8 mouse cellular contexts compared by ENCODE assay signal in the genomic region with DNA sequence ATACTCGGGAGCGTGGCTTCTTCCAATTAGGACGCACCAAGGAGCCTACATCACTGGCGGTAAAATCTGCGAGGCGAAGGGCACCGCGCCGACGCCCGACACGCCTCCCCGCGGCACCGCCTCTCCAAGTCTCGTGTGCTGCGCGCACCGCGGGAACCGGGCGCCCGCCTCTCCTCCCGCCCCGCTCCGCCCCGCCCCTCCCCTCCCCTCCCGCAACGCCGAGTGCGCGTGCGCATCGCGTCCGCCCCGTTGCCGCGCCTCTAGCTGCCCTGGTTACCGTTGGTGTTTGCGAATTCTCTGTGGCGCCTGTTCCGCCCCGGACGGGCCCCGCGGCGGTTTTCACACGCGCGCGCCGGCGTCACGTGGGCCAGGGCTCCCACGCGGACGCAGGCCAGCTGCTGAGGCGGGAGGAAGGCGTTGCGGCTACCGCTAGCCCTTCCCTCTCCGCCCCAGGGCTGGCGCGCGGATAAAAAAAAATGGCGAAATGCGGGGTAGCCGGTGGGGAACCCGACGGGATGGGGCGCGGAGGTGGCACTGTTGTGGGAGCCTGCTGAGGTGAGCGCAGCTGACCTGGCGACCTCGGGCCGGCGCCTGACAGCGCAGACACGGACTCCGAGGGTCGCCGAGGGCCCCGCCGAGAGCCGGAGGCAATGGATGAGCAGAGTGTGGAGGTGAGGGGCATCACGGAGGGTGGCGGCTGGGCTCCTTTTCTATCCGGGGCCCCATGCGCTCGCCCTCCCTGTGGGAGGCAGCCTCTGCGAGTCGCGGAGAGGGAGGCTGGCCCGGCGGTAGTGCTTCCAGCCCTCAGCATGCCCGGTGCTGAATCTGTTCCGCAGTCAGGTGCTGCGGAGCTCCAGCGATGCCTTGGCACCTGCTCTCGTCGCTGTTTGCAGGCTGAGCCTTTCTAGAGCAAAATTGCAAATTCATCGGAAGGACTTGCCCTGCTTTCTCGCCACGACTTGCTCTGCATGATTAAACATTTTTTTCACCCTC. TPM values are rescaled to one million over a fixed set of nuclear protein-coding genes. Genes with fewer than 3 reads are reported as not detected.
DNase-seq lines count a peak whose midpoint lies in the region; ATAC-seq and TF ChIP-seq lines count a peak whose summit lies in the region.

Gene Trim37, plus strand, starts transcription at position 254 of the 993 bp plus-strand sequence.

- no peak for TF ChIP-seq POLR2A in bone marrow macrophage, adult 2 months (IDR thresholded peaks at IDR 0.05; ENCODE audit: borderline replicate concordance, low read depth, low read length)
- TF ChIP-seq POLR2A in embryonic fibroblast, embryonic 13.5 days (IDR thresholded peaks at IDR 0.05; ENCODE audit: low read depth, low read length), result peak; percentile 72

- H3K27me3 ChIP-seq in kidney, embryonic 14.5 days (ENCODE audit: control insufficient read depth, insufficient read depth, low read length), result no peaks in the 10 kb centered on the region
- H3K27me3 ChIP-seq in limb, embryonic 15.5 days, result no peaks in the 10 kb centered on the region

- peak within 1 kb of the TSS; percentile 51 for H3K4me2 ChIP-seq in kidney, embryonic 14.5 days (replicated peaks; ENCODE audit: low read depth, low read length)
- H3K4me2 ChIP-seq in limb, embryonic 15.5 days, result peak within 1 kb of the TSS; percentile 86

- peak within 1 kb of the TSS; percentile 62 for H3K9ac ChIP-seq in kidney, embryonic 14.5 days (ENCODE audit: low read depth, low read length)
- H3K9ac ChIP-seq in limb, embryonic 15.5 days, result peak within 1 kb of the TSS; percentile 67

- H3K4me3 ChIP-seq in bone marrow macrophage, adult 2 months (ENCODE audit: insufficient read depth, low read length), result peak within 1 kb of the TSS; percentile 97
- H3K4me3 ChIP-seq in embryonic fibroblast, embryonic 13.5 days (ENCODE audit: insufficient read depth, low read length), result peak within 1 kb of the TSS; percentile 89
- H3K4me3 ChIP-seq in kidney, embryonic 14.5 days (ENCODE audit: low read length), result peak within 1 kb of the TSS; percentile 76
- H3K4me3 ChIP-seq in limb, embryonic 15.5 days, result peak within 1 kb of the TSS; percentile 89

- H3K27ac ChIP-seq in bone marrow macrophage, adult 2 months (ENCODE audit: insufficient read depth, low read depth, low read length), result peak within 1 kb of the TSS; percentile 72
- peak within 1 kb of the TSS; percentile 59 for H3K27ac ChIP-seq in embryonic fibroblast, embryonic 13.5 days (ENCODE audit: insufficient read depth, low read length)
- peak within 1 kb of the TSS; percentile 86 for H3K27ac ChIP-seq in kidney, embryonic 14.5 days (ENCODE audit: low read depth, low read length)
- H3K27ac ChIP-seq in limb, embryonic 15.5 days, result peak within 1 kb of the TSS; percentile 88

- peak; percentile 95 for ATAC-seq in kidney, embryonic 14.5 days (ENCODE audit: low FRiP score, low TSS enrichment)
- ATAC-seq in limb, embryonic 15.5 days (ENCODE audit: insufficient number of reproducible peaks, low FRiP score, low TSS enrichment, low read depth), result peak; percentile 94

- peaks cover 35% of the 10 kb centered on the region for H3K36me3 ChIP-seq in kidney, embryonic 14.5 days (ENCODE audit: control insufficient read depth, insufficient read depth, low read length)
- peaks cover 20% of the 10 kb centered on the region for H3K36me3 ChIP-seq in limb, embryonic 15.5 days

- DNase-seq in A20 (ENCODE audit: low read depth, low spot score), result peak; percentile 92
- peak; percentile 89 to 91 for DNase-seq in heart, adult 9 months (ENCODE audit: low spot score in 2 of 2)
- peak; percentile 65 to 83 for DNase-seq in monocyte, adult 2 months (ENCODE audit: low read depth in 1 of 2, low spot score in 2 of 2)
- DNase-seq in spleen, postnatal 36 days (ENCODE audit: low spot score in 2 of 2), result peak; percentile 86 to 87

- under 1% methylated on average over 91 of the region's 105 CpGs for WGBS in kidney, embryonic 14.5 days
- WGBS in limb, embryonic 15.5 days, result under 1% methylated on average over 83 of the region's 105 CpGs

- no peaks in the 10 kb centered on the region for H3K9me3 ChIP-seq in kidney, embryonic 14.5 days (ENCODE audit: control insufficient read depth, low read length)
- H3K9me3 ChIP-seq in limb, embryonic 15.5 days, result no peaks in the 10 kb centered on the region

- peaks cover 10% of the 10 kb centered on the region; the same call in 1 of the 2 replicates for H3K4me1 ChIP-seq in bone marrow macrophage, adult 2 months (ENCODE audit: control insufficient read depth, insufficient read depth, low read length)
- peaks cover 5% of the 10 kb centered on the region; the same call in 1 of the 2 replicates for H3K4me1 ChIP-seq in embryonic fibroblast, embryonic 13.5 days (ENCODE audit: control insufficient read depth, insufficient read depth, low read length)
- H3K4me1 ChIP-seq in kidney, embryonic 14.5 days (ENCODE audit: control insufficient read depth, insufficient read depth, low read length), result no peaks in the 10 kb centered on the region; the same call in none of the 2 replicates
- 0 out of 2 replicates have a peak, but pooled peaks cover 14% of the 10 kb centered on the region for H3K4me1 ChIP-seq in limb, embryonic 15.5 days

- TF ChIP-seq CTCF in bone marrow macrophage, adult 2 months (IDR thresholded peaks at IDR 0.05; ENCODE audit: low read depth, low read length), result no peak
- no peak for TF ChIP-seq CTCF in embryonic fibroblast, embryonic 13.5 days (IDR thresholded peaks at IDR 0.05; ENCODE audit: borderline replicate concordance, insufficient read depth, low read length)

RNA-seq across cellular contexts. Expression of gene Trim37, which starts in this region (rescaled TPM):
- polyA plus RNA-seq in bone marrow macrophage, adult 2 months (2012; ENCODE audit: insufficient read depth, insufficient read length, missing spikeins), result 10.5 TPM in 2 replicates
- polyA plus RNA-seq in embryonic fibroblast, embryonic 13.5 days (2011; ENCODE audit: insufficient read length, low read depth, missing spikeins), result 16.1 and 23.3 TPM in 2 replicates
- polyA plus RNA-seq in kidney, embryonic 14.5 days (2014; fragmentation: Nextera tagmentation; extraction: Ambion mirVana), result 20.6 and 41.4 TPM in 2 replicates
- polyA plus RNA-seq in limb, embryonic 15.5 days (2015; fragmentation: Nextera tagmentation; extraction: Ambion mirVana), result 19.1 and 23.7 TPM in 2 replicates

Comparison
In these comparisons a context has a peak if more than half of its experiments do, and no peak if none do; other contexts are left out.
1. Peak in every context shown above with its lines: DNase-seq, ATAC-seq, H3K4me3 ChIP-seq and H3K27ac ChIP-seq.